Mouse (Mus musculus) MEL (cell line): ENCODE measurements around the gene Itpkc. TPM values are rescaled to one million over a fixed set of nuclear protein-coding genes. Genes with fewer than 3 reads are reported as not detected.

Experiments used
- DNase-seq: peaks from one replicate; pipeline ENCODE4 v3.0.0; 2011; ENCODE audit warnings: low read depth, low spot score
- H3K27ac ChIP-seq: 2 replicates; pipeline ENCODE4 v1.5.1; 2012; ENCODE audit warnings: low read depth, mild to moderate bottlenecking, control low read depth, low read length, moderate library complexity; ENCODE audit not compliant: control insufficient read depth
- H3K27me3 ChIP-seq, 2 experiments: fragments of 150-350 bp in 1 of 2; sonication (generic) in 1 of 2; 2 replicates each; pipeline ENCODE4 v1.6.1; 2012; ENCODE audit warnings: low read length in 2 of 2, mild to moderate bottlenecking in 2 of 2, improper control_type of control experiment in 1 of 2, moderate library complexity in 1 of 2; ENCODE audit not compliant: insufficient read depth in 2 of 2, control insufficient read depth in 1 of 2
- H3K36me3 ChIP-seq, 2 experiments: 2 replicates each; pipeline ENCODE4 v1.6.1; 2012 to 2014; ENCODE audit warnings: low read length in 2 of 2, improper control_type of control experiment in 1 of 2, inconsistent platforms in 1 of 2, mild to moderate bottlenecking in 1 of 2; ENCODE audit not compliant: insufficient read depth in 2 of 2, control insufficient read depth in 1 of 2
- H3K4me1 ChIP-seq, 2 experiments: fragments of 150-350 bp in 1 of 2; sonication (generic) in 1 of 2; 2 replicates each; pipeline ENCODE4 v1.6.1; 2012; ENCODE audit warnings: low read length in 2 of 2, improper control_type of control experiment in 1 of 2, mild to moderate bottlenecking in 1 of 2; ENCODE audit not compliant: insufficient read depth in 2 of 2, control insufficient read depth in 1 of 2
- H3K4me3 ChIP-seq, 2 experiments: fragments of 150-350 bp in 1 of 2; sonication (generic) in 1 of 2; 2 replicates each; pipeline ENCODE4 v1.5.1; 2012; ENCODE audit warnings: low read depth in 2 of 2, low read length in 2 of 2, mild to moderate bottlenecking in 2 of 2, moderate library complexity in 2 of 2, control low read depth in 1 of 2, improper control_type of control experiment in 1 of 2; ENCODE audit not compliant: control insufficient read depth in 1 of 2, insufficient read depth in 1 of 2
- H3K79me2 ChIP-seq: 2 replicates; pipeline ENCODE4 v1.6.1; 2012; ENCODE audit warnings: mild to moderate bottlenecking, low read length, moderate library complexity; ENCODE audit not compliant: control insufficient read depth, poor library complexity, insufficient read depth
- H3K9ac ChIP-seq: 2 replicates; pipeline ENCODE4 v1.6.1; 2012; ENCODE audit warnings: low read depth, mild to moderate bottlenecking, control low read depth, low read length, moderate library complexity; ENCODE audit not compliant: control insufficient read depth, poor library complexity, severe bottlenecking
- H3K9me3 ChIP-seq: fragments of 150-350 bp; sonication (generic); replicated peaks from 2 replicates; pipeline ENCODE4 v1.6.1; 2012; ENCODE audit warnings: mild to moderate bottlenecking, low read length, improper control_type of control experiment, moderate library complexity; ENCODE audit not compliant: insufficient read depth
- BHLHE40 ChIP-seq: IDR thresholded peaks from 2 replicates; pipeline ENCODE4 v1.6.1; 2012; ENCODE audit warnings: low read depth, mild to moderate bottlenecking, inconsistent platforms, low read length, improper control_type of control experiment, borderline replicate concordance
- CTCF ChIP-seq, 3 experiments: IDR thresholded peaks in 2 of 3; conservative IDR thresholded peaks in 1 of 3; 2 replicates each; pipeline ENCODE4 v1.5.1; 2011 to 2012; ENCODE audit warnings: low read length in 3 of 3, low read depth in 2 of 3, mild to moderate bottlenecking in 2 of 3, improper control_type of control experiment in 1 of 3, inconsistent platforms in 1 of 3, mixed read lengths in 1 of 3, moderate library complexity in 1 of 3; ENCODE audit not compliant: control insufficient read depth in 1 of 3, insufficient read depth in 1 of 3, poor library complexity in 1 of 3, severe bottlenecking in 1 of 3
- HCFC1 ChIP-seq: IDR thresholded peaks from 2 replicates; pipeline ENCODE4 v1.6.1; 2012; ENCODE audit warnings: low read depth, mild to moderate bottlenecking, inconsistent platforms, low read length, improper control_type of control experiment, moderate library complexity
- KAT2A ChIP-seq: conservative IDR thresholded peaks from 2 replicates; pipeline ENCODE4 v1.6.1; 2012; ENCODE audit warnings: low read depth, low read length, improper control_type of control experiment, inconsistent platforms
- MAFK ChIP-seq: IDR thresholded peaks from 2 replicates; pipeline ENCODE4 v1.6.1; 2011; ENCODE audit warnings: low read depth, mild to moderate bottlenecking, low read length, improper control_type of control experiment, borderline replicate concordance
- MAX ChIP-seq: IDR thresholded peaks from 2 replicates; pipeline ENCODE4 v1.6.1; 2011; ENCODE audit warnings: low read length, improper control_type of control experiment
- MEF2A ChIP-seq: IDR thresholded peaks from 2 replicates; pipeline ENCODE4 v1.6.1; 2014; ENCODE audit warnings: low read depth, mild to moderate bottlenecking, inconsistent platforms, low read length, improper control_type of control experiment; ENCODE audit not compliant: poor library complexity, insufficient replicate concordance, severe bottlenecking; ENCODE audit errors: extremely low read depth
- MYC ChIP-seq: IDR thresholded peaks from 2 replicates; pipeline ENCODE4 v1.6.1; 2011; ENCODE audit warnings: low read depth, mild to moderate bottlenecking, low read length, improper control_type of control experiment, moderate library complexity
- NRF1 ChIP-seq: IDR thresholded peaks from 2 replicates; pipeline ENCODE4 v1.6.1; 2014; ENCODE audit warnings: low read depth, mild to moderate bottlenecking, inconsistent platforms, low read length, improper control_type of control experiment, moderate library complexity; ENCODE audit not compliant: poor library complexity, insufficient read depth, severe bottlenecking
- POLR2AphosphoS2 ChIP-seq: IDR thresholded peaks from 2 replicates; pipeline ENCODE4 v1.6.1; 2011; ENCODE audit warnings: low read length, improper control_type of control experiment
- POLR2AphosphoS5 ChIP-seq: IDR thresholded peaks from 2 replicates; pipeline ENCODE4 v1.6.1; 2012; ENCODE audit warnings: low read depth, borderline replicate concordance, mild to moderate bottlenecking, inconsistent platforms, low read length, moderate library complexity, mixed read lengths
- SMC3 ChIP-seq: IDR thresholded peaks from 2 replicates; pipeline ENCODE4 v1.6.1; 2011; ENCODE audit warnings: low read depth, low read length, improper control_type of control experiment
- TAL1 ChIP-seq: IDR thresholded peaks from 2 replicates; pipeline ENCODE4 v1.6.1; 2012; ENCODE audit warnings: mild to moderate bottlenecking, inconsistent platforms, low read length, moderate library complexity, mixed read lengths
- TBP ChIP-seq: IDR thresholded peaks from 2 replicates; pipeline ENCODE4 v1.8.0; 2011; ENCODE audit warnings: low read depth, low read length, improper control_type of control experiment
- TCF12 ChIP-seq: IDR thresholded peaks from 2 replicates; pipeline ENCODE4 v1.6.1; 2014; ENCODE audit warnings: low read depth, mild to moderate bottlenecking, inconsistent platforms, low read length, improper control_type of control experiment, moderate library complexity
- ZC3H11A ChIP-seq: IDR thresholded peaks from 2 replicates; pipeline ENCODE4 v1.6.1; 2012; ENCODE audit warnings: low read depth, mild to moderate bottlenecking, inconsistent platforms, low read length, improper control_type of control experiment
- ZKSCAN1 ChIP-seq: IDR thresholded peaks from 2 replicates; pipeline ENCODE4 v1.6.1; 2012; ENCODE audit warnings: low read depth, mild to moderate bottlenecking, inconsistent platforms, low read length, improper control_type of control experiment, moderate library complexity
- ZMIZ1 ChIP-seq: IDR thresholded peaks from 2 replicates; pipeline ENCODE4 v1.6.1; 2012; ENCODE audit warnings: low read depth, mild to moderate bottlenecking, inconsistent platforms, low read length, improper control_type of control experiment, moderate library complexity
- ZNF384 ChIP-seq: IDR thresholded peaks from 2 replicates; pipeline ENCODE4 v1.6.1; 2012; ENCODE audit warnings: low read depth, mild to moderate bottlenecking, inconsistent platforms, low read length, improper control_type of control experiment
- polyA plus RNA-seq, 2 experiments: library from polyadenylated mRNA; stranded (reverse) in 1 of 2; unstranded in 1 of 2; fragments of >175 nt in 1 of 2; fragments of >200 nt in 1 of 2; gene quantifications; 2 replicates each; pipeline versions ENCODE4 v1.2.1 to v1.2.4; 2012; ENCODE audit warnings: low replicate concordance in 2 of 2, low read depth in 1 of 2; ENCODE audit not compliant: insufficient read length in 2 of 2, insufficient read depth in 1 of 2, missing spikeins in 1 of 2
- total RNA-seq: library from RNA; depleted of rRNA; stranded (reverse); fragments of 300-350 nt; gene quantifications from 2 replicates; pipeline ENCODE4 v1.2.3, GENCODE M21; 2012

Itpkc gene
- total and polyA plus RNA-seq, 3 experiments, result 6.3 to 6.8 TPM; not detected in 1

DNA sequence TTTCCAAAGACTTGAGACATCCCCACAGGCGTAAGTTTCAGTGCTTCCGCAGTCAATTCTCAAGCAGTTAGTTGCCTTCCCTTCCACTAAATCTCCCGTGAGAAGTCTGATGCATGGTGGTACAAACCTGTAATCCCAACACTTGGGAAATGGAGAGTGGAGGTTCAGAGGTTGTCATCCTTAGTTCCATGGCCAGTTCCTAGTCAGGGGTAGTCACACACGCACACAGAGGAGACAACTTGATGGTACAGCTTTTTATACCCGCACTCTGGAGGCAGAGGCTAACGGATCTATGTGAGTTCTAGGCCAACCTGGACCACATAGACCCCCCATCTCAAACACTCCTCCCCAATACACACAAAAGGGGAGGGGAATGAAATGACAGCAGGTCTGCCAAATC, 404 bp upstream of the Itpkc start:
- H3K9me3 ChIP-seq, result no peaks in the 10 kb centered on the region
- H3K27ac ChIP-seq, result peak overlapping the region; percentile 60
- H3K9ac ChIP-seq, result peak overlapping the region; percentile 76
- peaks cover 0 to 8% of the 10 kb centered on the region in 2 experiments; a peak in 2 of 4 replicates for H3K36me3 ChIP-seq
- no peaks in the 10 kb centered on the region for H3K27me3 ChIP-seq
- TF ChIP-seq ZNF384 (no peak), ZMIZ1 (no peak), POLR2AphosphoS5 (no peak), KAT2A (0 out of 2 replicates have a peak, but pooled peaks have one; percentile 7), HCFC1 (no peak), SMC3 (no peak), TAL1 (no peak), ZC3H11A (no peak), ZKSCAN1 (no peak), MAX (0 out of 2 replicates have a peak, but pooled peaks have one; percentile 7), MYC (no peak; the same call in 1 of the 2 replicates), MEF2A (no peak), NRF1 (no peak), TBP (peak; percentile 93)
- TF ChIP-seq, all 39 proteins: peak for 3
- Histone ChIP-seq H3K4me1 (peaks cover 6 to 22% of the 10 kb centered on the region in 2 experiments; a peak in 3 of 4 replicates), H3K4me3 (peak overlapping the region; percentile 75 to 96), H3K79me2 (peaks cover 8% of the 10 kb centered on the region)
- DNase-seq, result no peak

DNA sequence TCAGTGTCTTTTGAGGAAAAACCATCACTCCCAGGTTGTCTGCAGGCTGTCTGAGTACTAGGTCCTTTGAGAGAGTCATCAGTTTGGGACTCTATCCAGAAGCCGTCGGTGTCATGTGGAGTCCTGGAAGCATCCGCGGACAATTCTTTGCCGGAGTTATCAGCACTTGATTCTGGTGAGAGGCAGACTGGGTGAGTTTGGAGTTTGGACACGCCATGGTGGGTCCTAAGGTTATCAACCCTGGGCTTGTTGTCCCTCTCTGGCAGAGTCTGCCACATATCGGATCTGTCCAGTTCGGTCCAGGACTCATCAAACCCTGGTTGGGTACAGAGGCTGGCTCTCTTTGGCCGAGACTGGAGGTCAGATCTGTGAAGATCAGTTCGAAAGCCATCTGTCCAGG, 785 bp downstream of the Itpkc start:
- peak; percentile 38 for DNase-seq
- H3K79me2 ChIP-seq, result peaks cover 8% of the 10 kb centered on the region
- peak overlapping the region; percentile 75 to 96 for H3K4me3 ChIP-seq
- peaks cover 0 to 5% of the 10 kb centered on the region in 2 experiments; a peak in 2 of 4 replicates for H3K36me3 ChIP-seq
- peaks cover 6 to 23% of the 10 kb centered on the region in 2 experiments for H3K4me1 ChIP-seq
- no peak for TF ChIP-seq TAL1
- TF ChIP-seq MAFK, result no peak
- TF ChIP-seq BHLHE40, result no peak
- TF ChIP-seq TCF12, result no peak
- no peak for TF ChIP-seq MEF2A
- no peak for TF ChIP-seq CTCF (IDR thresholded peaks at IDR 0.05 in 2 of 3, conservative IDR thresholded peaks at IDR 0.05 in 1 of 3; ENCODE audit: control insufficient read depth in 1 of 3, insufficient read depth in 1 of 3, low read depth in 2 of 3, low read length in 3 of 3, poor library complexity in 1 of 3, severe bottlenecking in 1 of 3)
- no peak for TF ChIP-seq ZC3H11A
- no peak for TF ChIP-seq ZMIZ1
- TF ChIP-seq POLR2AphosphoS2, result no peak
- TF ChIP-seq, all 39 proteins: peak for 0
- Histone ChIP-seq H3K9ac (peak overlapping the region; percentile 70), H3K9me3 (no peaks in the 10 kb centered on the region), H3K27ac (no peak overlapping the region), H3K27me3 (no peaks in the 10 kb centered on the region)
